Mouse (Mus musculus) c-Kit-negative CD71-positive TER-119-positive erythroid progenitor cells, embryonic 14.5 days (primary cell): ENCODE results near the gene Cep128.
"Not testable (repeated sequence)": the region's sequence is repeated elsewhere in the genome, so short reads cannot be mapped to it uniquely, and the experiment has no call there.

Experiments used
- DNase-seq: peaks from one replicate; pipeline ENCODE4 v3.0.0-alpha.2; 2013; ENCODE audit warnings: low read depth, low spot score

Cep128 gene

DNA sequence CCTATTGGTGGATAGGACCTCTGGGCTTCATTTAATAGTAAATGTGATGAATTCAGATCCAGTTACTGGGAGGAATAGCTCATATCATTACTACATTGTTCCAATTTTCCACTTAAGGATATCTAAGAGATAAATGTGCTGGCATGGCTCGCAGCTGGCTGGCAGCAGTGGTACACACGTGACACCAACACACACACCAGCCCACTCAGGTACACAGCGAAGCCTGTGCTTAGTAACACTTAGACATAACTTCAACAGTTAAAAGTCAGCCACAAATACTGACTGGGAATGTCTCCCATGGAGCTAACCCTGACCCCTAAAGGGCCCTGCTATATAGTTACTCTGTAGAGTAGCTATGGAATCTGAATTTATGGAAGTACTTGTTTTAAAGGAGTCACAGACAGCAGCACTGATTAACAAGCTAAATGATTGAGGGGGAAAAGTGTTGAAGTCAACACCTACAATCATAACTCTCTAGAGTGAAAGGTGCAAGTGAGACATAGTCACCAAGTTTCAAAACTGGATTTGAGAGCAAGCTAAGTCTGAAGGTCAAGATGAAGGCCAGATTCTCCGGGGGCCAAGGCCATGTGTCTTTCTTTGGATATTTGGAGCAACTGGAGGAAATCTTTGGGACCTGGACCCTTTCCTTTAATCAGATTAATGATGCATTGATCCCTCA is 320.7 kb downstream of the Cep128 start:
- DNase-seq: no peak

DNA sequence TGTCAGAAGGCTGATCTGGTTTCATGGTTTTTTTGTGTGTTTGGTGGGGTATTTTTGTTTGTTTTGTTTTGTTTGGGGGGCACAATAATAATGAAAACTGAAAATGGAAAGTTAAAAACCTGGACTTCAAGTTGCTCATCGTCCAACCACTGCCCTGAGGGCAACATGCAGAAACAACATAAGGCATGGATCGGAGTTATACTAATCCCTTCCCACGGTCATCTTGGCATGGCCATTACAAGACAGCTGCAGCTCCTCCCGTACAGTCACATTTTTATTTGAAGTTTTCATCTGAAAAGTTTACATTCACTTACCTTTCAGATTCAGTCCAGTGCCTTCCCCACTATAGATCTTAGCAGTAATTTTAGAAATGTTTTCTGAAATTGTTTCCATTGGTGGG is 321.5 kb downstream of the Cep128 start:
- no peak for DNase-seq

DNA sequence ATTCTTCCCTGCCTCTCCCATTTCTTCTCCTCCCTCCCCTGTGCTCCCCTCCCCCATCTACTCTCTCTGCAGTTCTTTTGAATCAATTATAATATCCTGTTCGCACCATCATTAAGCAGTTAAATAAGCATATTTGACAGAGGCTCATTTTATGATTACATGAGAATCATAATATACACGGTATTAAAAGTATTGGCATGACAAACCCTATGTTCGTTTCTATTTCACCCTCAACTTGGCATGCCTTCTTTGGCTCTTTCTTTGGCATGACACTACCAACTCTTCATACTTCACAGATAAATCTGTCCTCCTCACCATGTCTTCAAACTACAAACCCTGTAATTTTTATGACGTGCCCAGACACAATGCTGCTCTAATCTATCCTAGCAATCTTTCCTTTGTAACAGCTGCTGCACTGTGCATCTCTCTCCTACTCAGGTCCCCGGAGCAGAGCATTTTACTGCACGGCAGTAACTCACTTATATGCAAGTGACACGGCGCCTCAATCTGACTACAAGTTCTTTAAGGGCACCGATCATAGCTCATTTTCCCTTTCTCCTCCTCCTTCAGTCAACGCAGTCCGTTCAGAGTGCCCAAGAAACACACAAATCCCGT is 324.4 kb downstream of the Cep128 start:
- DNase-seq: no peak

DNA sequence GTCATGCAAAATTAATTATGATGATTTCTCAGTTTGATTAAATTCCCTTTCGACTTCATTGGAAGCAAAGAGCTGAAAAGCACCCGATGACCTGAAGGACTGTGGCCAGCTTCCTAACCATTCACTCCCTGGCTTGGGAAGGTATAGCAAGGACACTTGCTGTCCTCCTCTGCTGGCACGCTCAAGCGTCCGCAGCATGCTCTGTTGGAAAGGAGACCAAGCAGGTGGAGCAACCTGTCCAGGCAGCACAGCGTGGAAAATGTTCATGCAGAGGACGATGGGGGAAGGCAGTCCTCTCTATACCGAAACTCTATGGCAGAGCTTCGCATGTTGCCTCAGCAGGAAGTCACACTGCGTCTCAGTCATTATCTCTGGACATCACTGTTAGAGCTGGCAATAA is 327.3 kb downstream of the Cep128 start:
- no peak for DNase-seq

DNA sequence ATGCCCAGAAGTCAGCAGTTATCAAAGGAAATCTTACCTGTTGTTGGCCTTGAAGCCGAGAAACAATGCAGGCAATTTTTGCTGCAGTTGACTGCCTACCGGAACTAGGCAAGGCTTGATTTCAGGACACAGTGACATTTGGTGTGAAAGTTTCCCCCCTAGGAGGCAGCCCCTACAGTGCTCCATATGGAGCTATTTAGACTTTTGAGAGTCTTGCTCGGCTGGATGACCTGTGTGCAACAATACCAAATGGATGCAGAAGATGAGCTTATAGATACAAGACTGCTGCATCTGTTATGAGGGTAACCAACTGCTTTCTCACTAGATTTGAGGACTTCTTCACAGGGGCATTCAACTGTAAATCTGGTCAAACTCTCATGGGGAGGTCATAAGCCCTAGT is 331.9 kb downstream of the Cep128 start:
- no peak for DNase-seq

DNA sequence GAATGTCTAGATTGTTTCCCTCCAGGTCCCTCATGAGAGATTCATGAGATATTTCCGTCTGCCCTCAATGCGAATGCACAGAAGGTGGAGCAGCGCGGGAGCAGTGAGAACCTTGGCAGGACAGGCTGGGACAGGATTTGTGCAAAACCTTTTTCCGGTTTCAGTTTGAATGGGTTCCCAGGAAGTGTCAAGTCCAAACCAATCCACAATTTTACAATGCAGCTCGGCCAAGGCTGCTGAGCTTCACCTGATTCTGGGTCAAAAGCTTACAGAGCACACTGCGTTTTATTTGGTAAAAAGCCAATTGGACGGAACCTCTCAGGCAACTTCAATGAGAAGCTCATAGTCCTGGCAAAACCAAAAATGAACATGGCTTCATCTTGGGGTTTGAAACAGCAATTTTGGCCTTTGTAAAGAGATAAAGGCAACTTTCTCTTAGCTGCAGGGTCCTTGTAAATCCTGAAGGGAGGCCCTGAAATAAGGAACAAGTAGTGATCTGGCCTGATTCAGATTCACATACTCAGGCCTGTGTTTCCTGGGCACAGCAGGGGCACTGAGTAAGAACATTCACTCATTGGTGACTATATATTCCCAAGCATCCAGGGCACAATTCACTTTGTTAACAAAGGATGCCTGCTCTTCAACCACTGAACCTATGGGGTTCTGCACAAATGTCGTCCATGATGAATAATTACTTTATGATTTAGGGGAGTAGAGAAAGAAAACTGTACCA is 333.4 kb downstream of the Cep128 start:
- no peak for DNase-seq

DNA sequence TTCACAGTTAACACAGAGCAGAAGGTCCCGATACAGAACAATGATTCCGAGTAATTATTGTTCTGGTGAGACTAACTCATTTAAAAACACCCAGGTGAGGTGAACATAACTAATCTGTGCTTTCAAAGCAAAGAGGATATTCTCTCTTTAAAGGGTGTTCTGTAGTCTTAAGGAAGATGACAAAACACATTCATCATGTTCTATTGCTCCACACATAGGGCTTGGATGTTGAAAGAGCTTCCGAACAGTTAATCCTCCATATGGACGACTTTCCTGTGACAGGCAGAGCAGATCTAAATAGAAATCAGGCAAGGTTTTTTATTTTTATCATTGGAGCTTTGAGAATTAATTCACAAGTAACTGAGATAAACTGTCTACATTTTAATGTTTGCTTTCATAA is 342.8 kb downstream of the Cep128 start:
- DNase-seq: no peak

DNA sequence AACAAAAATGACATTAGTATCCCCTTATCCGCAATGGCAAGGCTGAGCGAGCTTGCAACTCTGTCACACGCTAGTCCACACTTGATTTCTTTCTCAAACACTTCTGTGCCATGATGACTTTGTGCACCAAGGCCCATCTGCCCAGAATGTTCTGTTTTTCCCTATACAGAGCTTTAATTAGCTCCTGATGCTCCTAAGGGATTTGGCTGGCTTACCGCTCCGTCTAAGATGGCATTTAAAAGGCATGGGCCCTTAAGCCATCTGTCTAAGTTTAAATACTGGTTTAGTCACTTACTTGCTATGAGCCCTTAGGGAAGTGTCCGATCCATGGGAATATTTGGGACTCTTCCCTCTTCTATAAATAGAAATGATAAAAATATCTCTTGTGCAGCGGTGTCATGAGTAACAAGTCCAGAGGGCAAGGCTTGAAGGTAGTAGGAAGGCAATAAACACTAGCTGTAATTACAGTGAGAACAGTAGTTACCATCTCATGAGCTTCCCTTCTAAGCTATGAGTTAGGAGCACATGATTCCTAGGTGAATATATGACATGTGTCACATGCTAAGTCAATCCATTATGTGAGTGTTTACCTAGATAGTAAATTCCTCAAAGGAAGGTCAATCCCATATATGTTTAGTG is 343.8 kb downstream of the Cep128 start:
- no peak for DNase-seq

DNA sequence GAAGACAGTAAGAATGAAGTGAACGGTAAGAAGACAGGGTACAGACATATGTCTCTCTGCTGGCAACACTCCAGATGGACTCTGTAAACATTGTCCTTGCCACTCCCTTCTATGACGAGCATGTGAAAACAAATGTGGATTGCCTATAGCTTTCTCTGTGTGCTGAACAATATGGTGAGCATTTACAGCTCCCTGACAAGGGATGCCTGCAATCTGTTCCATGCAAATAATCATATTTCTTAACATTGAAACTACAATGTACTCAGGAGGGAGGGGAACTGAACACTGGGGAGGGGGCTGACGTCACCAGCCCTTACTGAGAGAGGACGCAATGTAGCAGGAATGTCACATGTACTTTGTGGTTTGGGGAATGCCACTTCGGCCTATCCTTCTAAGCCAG is 355.1 kb downstream of the Cep128 start:
- no peak for DNase-seq

DNA sequence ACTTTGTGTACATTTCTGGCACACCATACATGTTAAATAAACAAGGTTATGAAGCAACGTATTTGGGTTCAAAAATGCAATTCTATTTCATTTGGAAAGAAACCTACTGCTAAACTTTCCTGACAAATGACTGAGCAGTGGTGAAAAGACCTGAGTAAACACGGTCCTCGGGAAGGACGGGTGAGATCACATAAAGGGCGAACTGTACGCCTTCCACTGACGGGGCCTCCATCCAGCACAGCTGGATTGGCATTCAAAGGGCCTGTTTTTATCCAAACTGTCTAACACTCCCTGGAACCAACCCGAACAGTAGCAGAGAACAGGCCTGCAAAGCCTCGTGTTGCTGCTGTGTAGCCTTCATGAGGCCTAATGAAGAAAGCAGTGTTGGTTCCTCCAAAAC is 356.5 kb downstream of the Cep128 start:
- DNase-seq: no peak

DNA sequence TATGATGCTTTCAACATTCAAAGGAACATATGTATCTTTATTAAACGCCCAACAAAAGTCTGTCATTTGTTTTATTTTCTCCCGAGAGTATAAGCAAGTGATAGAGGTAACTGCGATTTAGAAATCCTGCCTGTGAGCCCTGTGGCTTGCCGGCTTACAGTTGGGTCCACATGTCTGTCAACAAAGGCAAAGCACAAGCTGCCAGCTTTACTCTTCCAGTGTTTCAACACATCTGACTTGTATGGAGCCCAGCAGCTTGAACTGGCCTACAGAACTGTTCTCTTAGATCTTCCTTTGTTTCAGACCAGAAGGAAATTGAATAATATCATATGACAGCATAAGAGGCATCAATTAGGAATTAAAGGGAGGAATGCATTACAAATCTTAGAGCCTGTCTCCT is 357.1 kb downstream of the Cep128 start:
- no peak for DNase-seq

DNA sequence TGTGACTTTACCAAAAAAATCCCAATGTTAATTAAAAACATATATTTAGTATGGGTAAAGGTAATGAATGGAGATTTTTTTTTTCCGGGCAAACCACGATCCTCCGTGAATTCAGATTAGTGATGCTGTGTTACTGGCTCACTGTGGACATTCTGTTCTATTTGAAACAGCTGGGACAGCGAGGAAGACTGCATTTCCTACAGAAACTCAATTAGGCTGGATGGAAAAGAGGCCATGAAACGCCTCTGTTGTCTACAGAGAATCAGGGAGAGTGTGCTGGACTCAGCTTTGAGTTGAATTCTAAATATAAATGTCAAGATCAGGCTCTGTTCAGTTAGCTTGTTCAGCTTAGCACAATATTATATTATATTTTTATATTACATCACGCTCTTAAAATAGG is 369.1 kb downstream of the Cep128 start:
- no peak for DNase-seq

DNA sequence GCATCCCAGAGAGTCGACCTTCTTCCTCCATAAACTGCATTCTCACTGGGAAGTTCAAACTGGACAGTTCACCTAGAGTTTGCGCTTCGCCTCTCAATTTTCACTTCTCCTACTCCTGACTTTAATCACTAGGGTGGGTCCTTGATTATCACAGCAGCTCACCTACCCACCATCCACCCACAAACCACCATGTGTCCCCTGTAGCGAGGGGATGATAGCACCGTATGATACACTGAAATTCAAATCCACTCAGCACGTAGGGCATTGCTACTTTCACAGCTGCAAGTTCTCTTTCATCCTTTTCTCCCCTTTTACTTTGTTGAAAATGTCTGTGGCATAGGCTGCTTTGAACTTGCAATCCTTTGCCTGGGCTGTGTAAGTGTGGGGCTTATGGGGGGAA is 371.2 kb downstream of the Cep128 start:
- no peak for DNase-seq

DNA sequence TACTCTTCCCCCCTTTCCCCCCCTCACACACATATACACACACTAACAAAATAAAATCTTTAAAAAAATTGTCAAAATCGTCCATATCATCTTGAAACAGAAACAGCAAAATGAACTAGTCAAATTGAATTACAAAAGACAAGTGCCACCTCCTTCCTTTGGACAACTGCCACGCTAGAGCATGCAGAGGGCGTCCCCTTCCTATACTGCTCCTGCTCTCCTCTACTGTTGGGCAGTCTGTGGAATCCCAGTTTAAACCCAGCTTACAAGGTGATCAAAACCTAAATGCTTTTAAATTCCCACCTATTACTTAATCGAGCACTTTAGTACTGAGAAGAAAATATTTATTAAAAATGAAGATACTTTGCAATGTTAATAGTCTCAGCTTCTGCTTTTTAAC is 372.0 kb downstream of the Cep128 start:
- DNase-seq: no peak

DNA sequence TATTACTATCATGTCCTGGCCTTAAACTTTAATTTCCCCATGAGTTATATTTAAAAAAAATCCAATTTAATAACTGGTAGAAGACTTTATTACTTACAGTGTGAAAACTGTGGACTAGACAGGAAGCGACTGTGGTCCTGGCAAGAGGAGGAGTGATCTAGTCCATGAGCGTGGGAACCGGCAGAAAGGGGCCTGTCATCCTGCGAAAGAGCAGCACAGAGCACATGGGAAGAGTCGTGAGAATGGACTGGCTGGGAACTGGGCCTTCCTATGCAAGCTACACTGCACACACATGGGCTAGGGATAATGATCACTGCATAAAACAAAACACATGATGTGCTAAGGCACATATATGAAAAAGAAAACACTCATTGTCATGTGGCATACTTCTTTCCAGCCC is 375.5 kb downstream of the Cep128 start:
- DNase-seq: no peak

DNA sequence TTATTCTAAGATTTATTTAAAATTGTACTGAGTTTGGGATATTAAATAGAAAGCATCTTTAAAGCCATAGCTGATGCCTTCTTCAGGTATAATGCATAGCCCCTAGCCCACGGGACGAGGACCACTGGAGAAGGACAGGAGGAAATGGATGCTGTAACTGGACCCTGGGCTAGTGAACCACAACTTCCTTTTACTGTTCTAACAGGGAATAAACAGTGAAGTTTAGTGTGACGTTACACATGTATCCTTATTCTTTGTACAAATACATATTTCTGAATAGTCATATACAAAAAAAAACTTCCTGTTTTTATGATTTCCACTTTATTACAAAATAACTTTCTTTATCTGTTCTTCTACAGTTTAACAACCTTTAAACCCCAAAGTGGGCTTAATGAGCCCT is 376.0 kb downstream of the Cep128 start:
- DNase-seq: no peak

DNA sequence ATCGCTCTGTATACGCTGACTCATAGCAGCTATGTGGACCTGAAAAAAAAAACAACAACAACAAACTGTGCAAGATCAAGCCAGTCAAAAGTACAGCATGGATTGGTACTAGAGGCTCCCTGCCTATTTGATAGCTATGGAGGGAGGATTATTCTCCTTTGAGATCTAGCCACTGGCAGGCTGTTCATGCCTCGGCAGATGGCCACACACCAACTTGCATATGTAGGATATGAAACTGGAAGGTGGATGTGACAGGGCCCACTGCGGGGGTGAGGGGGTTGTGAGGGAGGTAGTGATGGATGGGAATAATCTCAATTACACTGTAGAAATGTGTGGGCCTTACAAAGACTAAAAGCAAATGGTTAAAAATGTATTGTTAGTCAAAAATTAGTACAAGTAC is 386.7 kb downstream of the Cep128 start:
- no peak for DNase-seq

DNA sequence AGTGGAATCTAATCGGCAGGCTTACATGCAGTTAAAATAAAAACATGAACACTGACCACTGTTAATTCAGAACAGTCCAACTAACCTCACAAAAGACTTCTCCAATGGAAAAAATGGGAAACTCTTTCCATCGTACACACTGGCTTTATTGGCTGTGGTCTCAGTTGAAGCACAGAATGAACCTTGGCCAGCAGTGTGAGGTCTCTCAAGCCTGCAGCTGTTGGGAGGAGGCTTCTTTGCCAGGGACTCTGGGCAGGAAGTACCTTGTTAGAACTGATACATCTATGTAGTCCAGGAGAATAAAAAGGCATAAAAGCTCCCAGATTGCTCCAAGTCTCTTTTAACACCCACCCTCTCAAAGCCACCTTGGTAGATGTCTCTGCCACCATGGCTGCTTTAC is 390.9 kb downstream of the Cep128 start:
- DNase-seq: no peak

DNA sequence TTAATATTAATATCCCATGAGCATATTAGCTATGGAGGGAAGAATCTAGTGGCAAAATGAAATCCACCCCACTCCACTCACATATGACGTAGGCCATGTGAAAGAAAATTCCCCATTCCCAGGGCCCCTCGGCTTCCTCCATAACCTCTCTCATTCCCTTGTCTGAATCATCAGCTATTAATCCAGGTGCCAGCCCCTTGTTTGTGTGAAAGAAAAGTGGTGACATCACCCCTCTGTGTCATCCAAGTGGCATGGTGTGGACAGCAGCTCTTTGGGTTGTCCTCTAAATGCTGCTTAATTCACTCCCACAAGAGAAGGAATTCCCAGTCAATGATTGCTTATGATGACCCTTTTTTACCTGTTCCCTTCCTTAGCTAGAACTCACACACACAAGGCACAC is 396.4 kb downstream of the Cep128 start:
- DNase-seq: no peak

DNA sequence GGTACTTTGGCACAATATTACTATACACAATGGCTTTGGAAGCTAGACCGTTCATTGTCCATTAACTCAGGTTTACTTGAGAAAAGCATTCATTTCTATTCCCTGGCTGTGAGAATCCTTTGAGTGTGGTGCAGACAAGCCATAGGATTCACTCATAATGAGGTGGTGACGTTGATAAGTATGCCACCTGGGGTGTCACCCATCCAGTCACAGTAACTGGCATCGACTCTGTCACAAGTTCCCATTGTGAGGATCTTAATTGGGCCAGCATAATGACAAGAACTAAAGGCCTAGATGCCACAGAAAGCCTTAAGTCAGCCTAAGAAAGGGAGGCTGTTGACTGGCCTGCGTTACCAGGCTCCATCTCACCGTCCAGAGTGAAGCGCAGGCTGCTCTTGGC is 396.9 kb downstream of the Cep128 start:
- DNase-seq: no peak

DNA sequence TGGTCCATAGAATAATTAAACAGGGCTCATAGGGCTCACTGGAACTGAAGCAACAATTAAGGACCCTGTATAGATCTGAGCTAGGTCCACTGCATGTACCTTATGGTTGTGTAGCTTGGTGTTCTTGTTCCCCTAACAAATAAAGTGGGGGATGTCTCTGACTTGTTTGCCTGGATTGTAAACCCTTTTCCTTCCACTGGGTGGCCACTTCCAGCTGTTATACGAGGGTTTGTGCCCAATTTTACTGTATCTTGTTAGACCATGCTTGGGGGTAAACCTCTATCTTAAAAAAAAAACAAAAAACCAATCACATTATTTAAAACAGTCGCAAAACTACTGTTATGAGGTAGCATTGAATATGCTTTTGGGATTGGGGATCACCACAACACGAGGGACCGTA is 402.2 kb downstream of the Cep128 start:
- DNase-seq: no peak

DNA sequence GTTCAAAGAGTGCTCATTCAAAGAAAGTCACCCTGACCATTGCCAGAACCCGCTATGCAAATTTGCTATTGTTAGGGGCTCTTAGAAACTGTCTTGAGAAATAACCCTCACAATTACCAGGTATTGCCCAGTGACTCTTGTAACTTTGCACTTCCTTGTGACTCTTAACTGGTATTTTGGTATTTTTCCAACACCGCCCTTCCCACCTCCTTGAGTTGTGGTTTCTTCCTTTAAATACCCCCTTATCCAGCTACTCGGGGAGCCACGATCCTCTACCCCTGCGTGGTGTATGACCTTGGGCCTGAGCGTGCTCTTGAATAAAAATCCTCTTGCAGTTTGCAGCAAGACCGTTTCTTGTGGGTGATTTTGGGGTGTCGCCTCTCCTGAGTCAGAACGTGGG is 407.8 kb downstream of the Cep128 start:
- DNase-seq: not testable (repeated sequence)

DNA sequence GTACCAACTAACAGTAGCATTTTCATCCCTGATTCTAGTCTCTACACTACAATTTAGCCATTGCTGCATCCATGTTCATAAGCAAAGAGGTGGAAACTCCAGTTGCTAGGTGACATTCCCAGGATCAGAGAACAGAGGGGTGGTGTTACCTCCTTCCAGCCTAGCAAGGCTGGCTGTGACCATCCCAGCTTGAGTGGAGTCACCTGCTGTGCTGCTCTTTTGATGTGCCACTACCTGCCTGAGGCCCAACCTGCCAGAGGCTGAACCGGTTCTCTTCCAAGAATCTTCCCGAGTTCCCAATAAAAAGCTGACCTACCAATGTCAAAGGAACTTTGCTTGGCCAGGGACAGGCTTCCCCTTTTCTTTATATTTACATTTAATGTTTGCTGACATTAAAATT is 408.8 kb downstream of the Cep128 start:
- DNase-seq: no peak
